In the genomic region with DNA sequence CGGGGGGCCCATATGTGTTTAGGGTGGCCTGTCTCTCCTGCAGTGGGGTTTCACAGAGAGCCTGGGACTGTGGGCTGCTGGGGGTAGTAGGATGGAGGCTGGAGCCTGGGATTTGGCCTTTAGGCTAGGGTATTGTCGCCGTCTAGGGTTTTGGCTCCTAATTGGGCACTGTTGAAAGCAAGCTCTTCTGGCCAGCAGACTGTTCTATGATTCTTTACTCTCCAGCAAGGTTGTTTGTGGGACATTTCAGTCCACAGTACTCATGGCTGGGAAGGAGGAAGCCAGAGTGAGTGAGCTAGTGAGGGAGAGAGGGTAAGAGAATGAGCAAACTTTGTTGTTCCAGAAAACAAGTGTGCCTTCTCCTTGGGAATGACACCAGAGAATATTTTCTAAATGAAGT, we compare ENCODE assay signal across 24 mouse cellular contexts. TPM values are rescaled to one million over a fixed set of nuclear protein-coding genes. Genes with fewer than 3 reads are reported as not detected.
DNase-seq lines count a peak whose midpoint lies in the region; ATAC-seq lines count a peak whose summit lies in the region.
"Had no signal": no experiment of that assay in that cellular context is flagged by ENCODE, and none has a peak within 500 bp of the region (broad histone marks: within the 10 kb centered on the region; RNA-seq: fewer than 3 reads in every experiment).

No protein-coding gene starts in this region.

- no peaks in the 10 kb centered on the region for H3K36me3 ChIP-seq in kidney, embryonic 15.5 days
- no peaks in the 10 kb centered on the region for H3K36me3 ChIP-seq in limb, embryonic 15.5 days
- H3K36me3 ChIP-seq in limb, embryonic 10.5 days, result no peaks in the 10 kb centered on the region
- H3K36me3 ChIP-seq: embryonic facial prominence, embryonic 12.5 days; embryonic facial prominence, embryonic 15.5 days; heart, embryonic 10.5 days; hindbrain, embryonic 10.5 days; hindbrain, embryonic 13.5 days; intestine, embryonic 15.5 days had no signal

- 73% methylated on average over 3 of the region's 3 CpGs for WGBS in kidney, embryonic 15.5 days
- WGBS in limb, embryonic 15.5 days, result 63% methylated on average over 3 of the region's 3 CpGs
- WGBS in limb, embryonic 10.5 days, result 86% methylated on average over 3 of the region's 3 CpGs

- peaks cover 6% of the 10 kb centered on the region; the same call in 1 of the 2 replicates for H3K4me1 ChIP-seq in kidney, embryonic 15.5 days
- H3K4me1 ChIP-seq in limb, embryonic 15.5 days, result peaks cover 9% of the 10 kb centered on the region; the same call in 1 of the 2 replicates
- 0 out of 2 replicates have a peak, but pooled peaks cover under 1% of the 10 kb centered on the region for H3K4me1 ChIP-seq in limb, embryonic 10.5 days
- H3K4me1 ChIP-seq: embryonic facial prominence, embryonic 12.5 days; heart, embryonic 10.5 days; hindbrain, embryonic 10.5 days; hindbrain, embryonic 13.5 days; intestine, embryonic 15.5 days had no signal

- 0 out of 2 replicates have a peak overlapping the region, but pooled peaks have one; percentile 0 for H3K27ac ChIP-seq in kidney, embryonic 15.5 days
- H3K27ac ChIP-seq in limb, embryonic 15.5 days, result peak overlapping the region; percentile 33; the same call in 1 of the 2 replicates
- no peak overlapping the region for H3K27ac ChIP-seq in limb, embryonic 10.5 days
- H3K27ac ChIP-seq: embryonic facial prominence, embryonic 12.5 days; embryonic facial prominence, embryonic 15.5 days; heart, embryonic 10.5 days; hindbrain, embryonic 10.5 days; hindbrain, embryonic 13.5 days; intestine, embryonic 15.5 days had no signal

- no peak overlapping the region for H3K4me3 ChIP-seq in kidney, embryonic 15.5 days (replicated peaks)
- no peak overlapping the region for H3K4me3 ChIP-seq in limb, embryonic 15.5 days
- H3K4me3 ChIP-seq in limb, embryonic 10.5 days, result no peak overlapping the region
- H3K4me3 ChIP-seq: embryonic facial prominence, embryonic 12.5 days; embryonic facial prominence, embryonic 15.5 days; heart, embryonic 10.5 days; hindbrain, embryonic 10.5 days; hindbrain, embryonic 13.5 days; intestine, embryonic 15.5 days had no signal

- peak; percentile 20 for DNase-seq in gastrocnemius, adult 18-20 months (ENCODE audit: low spot score)
- no peak for DNase-seq in gastrocnemius, adult 8-10 months (ENCODE audit: low spot score in 2 of 2)
- peak; percentile 42 to 43 for DNase-seq in heart, adult 18-20 months
- no peak for DNase-seq in heart, adult 8-10 months (ENCODE audit: low spot score)
- no peak for DNase-seq in kidney, adult 8-10 months
- no peak for DNase-seq in limb, embryonic 10.5 days (ENCODE audit: low spot score)
- DNase-seq: adrenal gland, adult 8-10 months; adrenal gland, postnatal 25 days; cerebellum, adult 18-20 months; cerebellum, adult 9-10 months; cerebellum, postnatal 14 days; forebrain, postnatal 0 days; gastrocnemius, postnatal 14 days had no signal

- H3K9ac ChIP-seq in kidney, embryonic 15.5 days, result no peak overlapping the region
- no peak overlapping the region for H3K9ac ChIP-seq in limb, embryonic 15.5 days
- H3K9ac ChIP-seq: embryonic facial prominence, embryonic 12.5 days; embryonic facial prominence, embryonic 15.5 days; forebrain, postnatal 0 days; hindbrain, embryonic 13.5 days; intestine, embryonic 15.5 days had no signal

- no peak overlapping the region for H3K4me2 ChIP-seq in kidney, embryonic 15.5 days
- no peak overlapping the region for H3K4me2 ChIP-seq in limb, embryonic 15.5 days
- H3K4me2 ChIP-seq: embryonic facial prominence, embryonic 12.5 days; embryonic facial prominence, embryonic 15.5 days; hindbrain, embryonic 13.5 days; intestine, embryonic 15.5 days had no signal

- no peaks in the 10 kb centered on the region for H3K9me3 ChIP-seq in kidney, embryonic 15.5 days (replicated peaks)
- no peaks in the 10 kb centered on the region for H3K9me3 ChIP-seq in limb, embryonic 15.5 days
- H3K9me3 ChIP-seq in limb, embryonic 10.5 days (replicated peaks), result no peaks in the 10 kb centered on the region
- H3K9me3 ChIP-seq: embryonic facial prominence, embryonic 12.5 days; embryonic facial prominence, embryonic 15.5 days; heart, embryonic 10.5 days; hindbrain, embryonic 10.5 days; hindbrain, embryonic 13.5 days; intestine, embryonic 15.5 days had no signal

- ATAC-seq in kidney, embryonic 15.5 days (replicated peaks; ENCODE audit: low FRiP score), result no peak
- ATAC-seq in limb, embryonic 15.5 days (ENCODE audit: insufficient number of reproducible peaks, low FRiP score, low TSS enrichment, low read depth), result no peak
- ATAC-seq: activated CD4-positive, CD25-positive, alpha-beta regulatory T cell, adult 4 months; forebrain, embryonic 14.5 days; forebrain, postnatal 0 days; hindbrain, embryonic 16.5 days; intestine, embryonic 15.5 days had no signal

- H3K27me3 ChIP-seq in kidney, embryonic 15.5 days, result no peaks in the 10 kb centered on the region
- H3K27me3 ChIP-seq in limb, embryonic 15.5 days, result no peaks in the 10 kb centered on the region
- H3K27me3 ChIP-seq in limb, embryonic 10.5 days (ENCODE audit: low read depth, poor library complexity, severe bottlenecking), result no peaks in the 10 kb centered on the region
- H3K27me3 ChIP-seq: embryonic facial prominence, embryonic 15.5 days; hindbrain, embryonic 13.5 days; intestine, embryonic 15.5 days had no signal

RNA-seq across cellular contexts. Expression of a gene that starts 29.7 kb away (rescaled TPM):
- 10 to 100 TPM; 25.8 to 27.7 TPM for total RNA-seq in gastrocnemius, adult 18-20 months (2021)
- total RNA-seq in gastrocnemius, adult 8-10 months (2022), result 10 to 100 TPM; 24.7 to 26.7 (median 25.9) TPM
- total RNA-seq in heart, adult 18-20 months (2021), result 10 to 100 TPM; 24.0 to 29.5 TPM
- 10 to 100 TPM; 28.7 to 30.4 (median 28.8) TPM for total RNA-seq in heart, adult 8-10 months (2022)
- polyA plus RNA-seq in kidney, embryonic 15.5 days (2015; fragmentation: Nextera tagmentation; extraction: Ambion mirVana), result 22.6 and 28.7 TPM in 2 replicates
- polyA plus RNA-seq in limb, embryonic 15.5 days (2015; fragmentation: Nextera tagmentation; extraction: Ambion mirVana), result 14.4 and 16.6 TPM in 2 replicates
- 14.8 and 15.0 TPM in 2 replicates for polyA plus RNA-seq in limb, embryonic 10.5 days (2016; fragmentation: Nextera tagmentation; extraction: Ambion mirVana)

Comparison
In these comparisons a context has a peak if more than half of its experiments do, and no peak if none do; other contexts are left out.
1. DNase-seq: peak in gastrocnemius, adult 18-20 months (single experiment) and heart, adult 18-20 months (2 of 2); none in gastrocnemius, adult 8-10 months (0 of 2), heart, adult 8-10 months (single experiment), kidney, adult 8-10 months (0 of 2) and limb, embryonic 10.5 days (single experiment).